Mouse (Mus musculus): ENCODE measurements around the gene Dhx29.

The Dhx29 gene

DNA sequence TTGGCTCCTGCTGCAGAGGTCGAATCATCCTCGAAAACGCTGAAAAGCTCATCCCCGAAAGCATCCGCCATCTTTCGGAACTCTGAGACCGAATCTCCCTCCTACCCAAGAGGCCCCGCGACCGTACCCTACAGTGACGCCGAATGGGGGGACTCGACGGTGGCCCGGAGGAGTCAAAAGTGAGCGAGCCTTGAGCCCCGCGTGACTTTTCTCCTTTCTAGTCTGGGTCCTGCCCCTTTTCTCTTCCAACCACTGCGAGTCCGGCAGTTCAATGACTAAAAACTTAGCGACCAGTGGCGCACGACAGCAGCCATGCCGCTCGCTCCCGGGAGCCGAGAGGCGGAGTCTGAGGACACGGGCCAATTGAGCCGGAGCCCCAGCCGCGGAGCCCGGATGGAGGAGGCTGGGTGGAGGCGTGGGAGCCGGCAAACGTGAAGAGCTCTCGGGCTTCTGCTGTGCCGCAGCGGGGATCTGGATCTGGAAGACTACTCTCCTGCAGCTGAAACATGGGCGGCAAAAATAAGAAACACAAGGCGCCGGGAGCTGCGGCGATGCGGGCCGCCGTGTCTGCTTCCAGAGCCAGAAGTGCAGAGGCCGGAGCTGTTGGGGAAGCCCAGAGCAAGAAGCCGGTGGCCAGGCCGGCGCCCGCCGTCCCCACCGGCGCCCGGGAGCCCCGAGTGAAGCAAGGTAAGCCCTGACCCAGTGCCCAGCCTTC is at the start of gene Dhx29, which contains the start of gene Mtrex:
Gene Dhx29 (plus strand): TSS at position 168 of the 715 bp plus-strand sequence.
Gene Mtrex (minus strand): TSS at position 112 of the 715 bp plus-strand sequence.
- DNase-seq (ENCODE audit: inconsistent age in 2 of 2, low spot score in 1 of 2) = peak; percentile 99 to 100

DNA sequence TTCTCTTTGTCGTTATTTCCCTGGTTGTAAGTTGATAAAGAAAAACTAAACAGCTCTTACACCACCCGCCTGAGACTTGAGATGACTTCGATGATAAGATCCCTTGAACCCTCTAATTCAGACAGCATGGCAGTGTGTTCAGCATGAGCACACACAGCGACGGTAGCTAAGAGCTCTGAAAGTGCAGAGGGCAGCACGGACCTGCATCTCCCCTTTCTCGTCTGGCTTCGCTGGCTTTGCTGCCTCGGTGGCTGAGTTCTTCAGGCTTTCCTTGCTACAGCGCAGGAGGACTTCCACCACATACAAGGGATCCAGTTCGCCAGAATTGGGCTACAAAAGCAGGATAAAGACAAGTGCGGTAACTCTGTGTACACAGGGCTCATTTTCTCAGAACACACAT is 40.0 kb upstream of the Dhx29 start:
- DNase-seq (ENCODE audit: inconsistent age in 2 of 2, low spot score in 1 of 2) = no peak

DNA sequence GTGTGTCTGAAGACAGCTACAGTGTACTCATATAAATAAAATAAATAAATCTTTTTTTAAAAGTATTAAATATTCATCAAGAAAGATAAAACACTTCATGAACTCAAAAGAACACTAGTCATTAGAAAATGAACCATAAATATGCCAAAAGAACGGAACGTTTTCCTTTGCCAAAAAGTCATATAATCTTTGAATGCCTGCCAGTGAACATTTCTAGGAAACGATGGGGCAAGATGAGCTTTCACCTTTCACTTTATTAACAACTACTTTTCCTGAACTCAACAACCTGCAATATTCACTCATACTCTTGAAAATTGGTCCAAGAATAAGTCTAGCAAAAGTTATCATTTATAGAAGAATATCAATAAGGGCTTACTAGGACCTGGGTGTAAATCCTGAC is 25.1 kb upstream of the Dhx29 start:
- DNase-seq (ENCODE audit: inconsistent age in 2 of 2, low spot score in 1 of 2) = peak in 1 of 2 experiments; percentile 72

DNA sequence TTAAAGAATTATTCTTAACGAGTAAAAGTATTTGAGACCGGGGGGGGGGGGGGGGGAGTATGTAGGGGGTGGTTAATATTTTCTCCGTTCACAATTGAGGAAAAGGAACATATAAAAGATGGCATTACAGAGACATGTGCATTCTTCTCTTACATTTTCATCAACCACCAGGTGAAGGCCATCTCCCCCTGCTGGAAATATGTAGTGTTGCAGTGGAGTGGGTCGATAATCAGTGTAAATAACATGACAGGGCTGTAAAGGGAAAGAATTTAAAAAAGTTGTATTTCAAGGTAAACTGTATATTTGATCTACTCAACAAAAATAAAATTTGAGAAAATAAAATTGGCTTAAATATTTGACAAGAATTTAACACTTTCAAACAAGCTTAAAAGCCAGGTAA is 17.6 kb upstream of the Dhx29 start:
- DNase-seq (ENCODE audit: inconsistent age in 2 of 2, low spot score in 1 of 2) = peak; percentile 29 to 80

DNA sequence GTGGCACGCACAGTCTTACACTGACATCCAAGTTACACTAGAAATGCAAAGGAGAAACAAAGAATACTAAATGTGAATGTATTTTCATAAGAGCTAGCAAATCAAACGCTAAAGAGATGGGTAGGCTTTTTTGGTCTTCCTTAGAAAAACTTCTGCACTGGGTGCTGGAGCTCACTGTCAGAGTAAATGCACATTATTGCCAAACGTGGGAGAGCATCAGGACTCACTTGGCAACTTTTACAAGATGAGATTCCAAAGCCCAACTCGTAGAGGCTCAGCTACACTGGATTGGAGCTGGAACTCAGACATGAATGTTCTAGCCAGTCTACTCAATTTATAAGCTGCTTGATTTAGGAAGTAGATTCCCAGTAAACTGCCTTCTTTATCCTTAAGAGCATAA is 16.8 kb upstream of the Dhx29 start:
- no peak for DNase-seq (ENCODE audit: inconsistent age in 2 of 2, low spot score in 1 of 2)

DNA sequence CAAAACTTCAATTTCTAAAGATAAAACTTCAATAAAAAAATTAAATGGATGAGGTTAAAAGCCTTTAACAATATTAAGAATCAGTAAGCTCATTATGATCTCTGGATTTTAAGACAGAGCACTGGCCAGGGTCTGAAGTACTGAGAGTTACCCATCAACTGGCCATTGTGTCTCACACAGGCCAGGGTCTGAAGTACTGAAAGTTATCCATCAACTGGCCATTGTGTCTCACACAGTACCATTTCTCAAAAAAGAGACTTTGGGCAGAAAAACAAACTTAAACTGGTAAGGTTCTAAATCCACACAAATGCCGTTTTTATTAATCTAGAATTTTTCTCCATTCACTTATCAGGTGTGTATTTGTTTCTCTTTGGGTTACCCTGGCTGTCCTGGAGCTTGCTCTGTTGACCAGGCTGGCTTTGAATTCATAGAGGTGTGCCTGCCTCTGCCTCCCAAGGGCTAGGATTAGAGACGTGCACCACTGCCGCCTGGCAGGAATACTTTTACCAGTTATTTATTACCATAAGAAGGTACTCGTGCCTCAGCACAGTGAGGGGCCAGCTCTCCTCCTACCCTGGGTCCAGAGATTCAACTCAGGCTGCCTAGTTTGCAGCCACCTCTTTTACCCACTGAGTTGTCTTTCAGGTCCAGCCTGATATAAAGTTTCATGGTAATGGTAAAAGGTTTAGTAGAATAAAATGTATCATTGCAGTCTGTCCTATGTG is 8.0 kb upstream of the Dhx29 start:
- DNase-seq (ENCODE audit: inconsistent age in 2 of 2, low spot score in 1 of 2) = no peak

DNA sequence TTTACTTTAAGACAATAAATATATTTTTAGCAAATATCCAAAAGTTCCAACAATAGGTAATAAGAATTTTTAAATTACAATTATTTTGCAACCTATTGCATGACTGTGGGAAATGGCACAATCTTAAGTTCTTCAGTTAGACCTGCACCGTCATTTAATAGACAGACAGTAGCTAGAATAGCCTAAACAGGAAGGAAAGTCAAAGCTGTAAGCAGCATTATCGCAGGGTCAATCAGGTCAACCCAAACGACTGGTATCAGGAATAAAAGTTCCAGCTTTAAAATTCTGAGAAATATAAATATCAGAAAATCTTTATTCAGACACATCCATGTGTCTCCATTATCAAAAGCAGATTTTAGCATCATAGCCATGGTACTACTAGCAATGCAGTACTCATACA is 6.3 kb upstream of the Dhx29 start:
- no peak for DNase-seq (ENCODE audit: inconsistent age in 2 of 2, low spot score in 1 of 2)

DNA sequence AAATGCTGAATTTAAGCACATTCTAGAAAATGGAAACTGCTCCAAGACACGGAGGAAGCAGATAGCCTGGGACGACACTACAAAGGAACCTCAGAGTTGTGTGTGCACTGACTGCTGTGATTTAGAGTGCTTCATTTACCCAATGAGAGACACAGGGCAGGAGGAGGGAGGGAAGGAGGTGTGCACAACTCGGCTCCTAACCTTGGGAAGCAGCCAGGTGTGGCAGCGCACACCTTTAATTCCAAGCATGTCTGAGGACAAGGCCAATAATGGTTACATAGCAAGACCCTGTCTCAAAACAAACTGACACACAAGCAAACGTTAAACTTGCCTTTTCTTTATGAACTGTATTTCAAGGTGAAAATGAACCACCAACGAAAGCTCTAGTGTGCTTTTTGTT is 2.0 kb upstream of the Dhx29 start:
- no peak for DNase-seq (ENCODE audit: inconsistent age in 2 of 2, low spot score in 1 of 2)

DNA sequence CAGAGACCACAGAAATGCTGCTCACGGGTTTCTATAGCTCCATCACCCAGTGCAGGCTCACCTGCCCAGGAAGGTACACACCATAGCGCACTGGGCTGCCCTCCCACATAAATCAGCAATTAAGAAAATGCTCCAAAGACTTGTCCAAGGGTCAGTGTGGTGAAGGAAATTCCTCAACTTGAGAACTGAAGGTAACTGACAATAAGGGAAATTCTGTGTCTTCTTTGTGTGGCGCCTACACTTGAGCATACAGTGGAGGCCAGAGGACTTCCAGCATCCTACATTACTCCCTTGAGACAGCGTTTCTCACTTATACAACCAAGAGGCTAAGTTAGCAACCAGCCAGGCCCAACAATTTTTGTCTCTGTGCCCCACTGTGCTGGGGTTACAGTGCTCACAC is 1.3 kb upstream of the Dhx29 start:
- no peak for DNase-seq (ENCODE audit: inconsistent age in 2 of 2, low spot score in 1 of 2)

DNA sequence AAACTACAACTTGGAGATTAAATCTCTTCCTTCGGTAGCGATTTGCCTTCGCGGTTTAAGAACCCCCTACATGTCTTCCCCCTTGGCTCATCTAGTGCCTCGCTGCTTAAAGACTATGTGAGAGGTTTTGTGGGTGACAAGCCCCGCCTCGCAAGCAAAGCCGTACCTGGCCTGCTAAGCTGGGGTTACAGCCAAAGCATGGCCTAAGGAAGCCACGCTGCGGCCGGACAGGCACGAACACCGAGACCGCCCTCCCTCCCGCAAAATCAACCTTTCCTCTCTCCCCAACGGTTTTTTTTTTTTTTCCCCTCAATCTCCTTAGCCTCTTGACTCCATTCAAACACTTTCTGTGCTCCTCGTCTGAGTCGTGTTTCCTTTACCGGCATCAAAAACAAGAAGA is 458 bp upstream of the Dhx29 start:
- DNase-seq (ENCODE audit: inconsistent age in 2 of 2, low spot score in 1 of 2) = peak in 1 of 2 experiments; percentile 46

DNA sequence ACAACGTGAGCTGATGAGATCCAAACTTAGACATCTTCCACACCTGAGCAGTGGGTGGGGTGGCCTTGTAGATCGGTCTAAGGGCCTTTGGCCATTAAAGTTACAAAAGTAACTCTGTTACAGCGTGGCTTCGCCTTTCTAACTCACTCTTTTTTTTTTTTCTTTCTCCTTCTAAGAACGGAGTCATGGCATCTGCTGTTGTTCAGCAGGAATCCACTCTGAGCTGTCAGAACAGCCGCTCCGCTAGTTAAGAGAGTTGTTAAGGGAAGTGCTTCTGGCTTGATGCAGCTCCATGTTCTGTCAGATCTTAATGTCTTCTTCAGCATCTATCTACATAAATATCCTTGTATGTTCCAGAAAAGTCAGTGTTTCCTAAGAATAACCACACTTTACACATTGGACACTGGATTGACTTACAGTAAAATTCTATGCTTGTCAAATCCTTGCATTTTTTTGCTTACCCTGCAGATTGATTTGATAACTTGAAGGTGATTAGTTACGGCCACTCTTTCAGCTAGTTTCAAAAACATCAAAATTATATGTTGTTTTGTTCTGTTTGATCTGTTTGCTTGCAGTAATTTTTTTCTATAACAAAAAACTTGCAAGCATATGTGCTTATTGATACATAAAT is 899 bp downstream of the Dhx29 start:
- DNase-seq (ENCODE audit: inconsistent age in 2 of 2, low spot score in 1 of 2) = no peak

DNA sequence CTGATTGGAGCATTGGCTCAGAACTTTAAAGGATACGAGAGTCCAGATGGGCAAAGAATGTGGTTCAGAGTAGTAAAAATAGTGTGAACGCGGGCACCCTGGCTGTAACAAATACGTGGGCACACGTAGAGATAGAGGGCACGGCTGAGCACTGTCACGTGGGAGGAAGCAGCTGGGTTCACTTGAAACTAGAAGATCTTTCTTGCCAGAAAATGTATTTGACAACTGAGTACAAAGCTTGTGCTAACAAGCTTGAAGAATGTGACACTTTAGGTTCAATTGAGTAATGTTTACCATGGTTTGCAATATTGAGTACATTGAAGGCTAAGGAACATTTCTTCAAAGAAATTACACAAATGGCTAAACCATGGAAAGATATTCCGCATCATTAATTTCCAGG is 10.9 kb downstream of the Dhx29 start:
- no peak for DNase-seq (ENCODE audit: inconsistent age in 2 of 2, low spot score in 1 of 2)

DNA sequence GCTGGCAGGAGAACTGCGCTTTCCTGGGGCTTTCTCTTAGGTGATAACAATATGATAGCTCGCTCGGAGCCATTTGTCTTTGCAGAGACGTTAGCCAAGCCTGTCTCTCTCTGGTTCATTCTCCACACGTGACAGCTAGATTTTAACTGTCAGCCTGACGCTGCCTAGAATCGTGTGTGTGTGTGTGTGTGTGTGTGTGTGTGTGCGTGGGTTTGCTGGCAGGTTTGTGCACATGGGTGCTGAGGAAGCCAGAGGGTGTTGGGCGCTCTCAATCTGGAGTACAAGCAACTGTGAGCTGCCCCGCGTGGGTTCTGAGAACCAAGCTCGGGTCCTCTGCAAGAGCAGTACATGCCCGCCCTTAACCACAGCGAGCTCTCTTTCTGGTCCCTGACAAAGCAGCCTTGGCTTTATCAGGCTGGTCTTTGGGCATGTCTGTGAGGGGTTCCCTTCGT is 14.7 kb downstream of the Dhx29 start:
- no peak for DNase-seq (ENCODE audit: inconsistent age in 2 of 2, low spot score in 1 of 2)

DNA sequence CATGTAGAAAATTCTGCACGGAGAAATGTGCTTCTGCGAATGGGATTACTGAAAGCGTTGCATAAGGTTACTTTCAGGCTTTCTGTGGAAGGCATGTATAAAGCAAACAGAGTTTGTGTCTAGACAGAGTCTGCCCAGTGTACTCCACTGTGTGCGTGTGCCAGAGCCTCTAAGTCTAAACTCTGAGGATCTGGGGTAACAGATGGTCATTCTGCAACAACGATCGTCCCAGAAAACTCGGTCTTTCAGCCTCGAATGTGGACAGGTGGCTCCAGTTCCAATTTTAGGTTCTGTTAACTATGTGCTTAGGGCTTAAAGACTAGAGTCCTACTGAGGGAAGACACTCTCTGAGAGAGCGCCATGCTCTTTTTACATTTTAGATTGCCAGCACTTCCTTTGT is 18.1 kb downstream of the Dhx29 start:
- DNase-seq (ENCODE audit: inconsistent age in 2 of 2, low spot score in 1 of 2) = no peak

DNA sequence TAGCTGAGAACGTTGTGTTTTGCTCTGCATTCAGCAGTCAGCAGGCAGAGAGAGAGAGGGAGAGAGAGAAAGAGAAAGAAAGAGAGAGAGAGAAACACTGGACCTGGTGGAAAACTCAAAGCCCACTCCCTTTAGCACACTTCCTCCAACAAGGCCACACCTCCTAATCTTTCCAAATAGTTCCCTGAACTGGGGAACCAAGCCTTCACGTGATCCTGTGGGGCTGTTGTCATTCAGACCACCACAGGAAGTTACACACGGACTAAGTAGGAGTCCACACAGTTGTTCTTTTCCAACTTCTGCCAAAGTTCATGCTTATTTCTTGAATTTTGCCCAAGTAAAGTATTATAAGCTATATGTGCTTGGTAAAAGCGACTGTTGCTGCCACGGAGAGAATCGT is 18.6 kb downstream of the Dhx29 start:
- DNase-seq (ENCODE audit: inconsistent age in 2 of 2, low spot score in 1 of 2) = no peak

DNA sequence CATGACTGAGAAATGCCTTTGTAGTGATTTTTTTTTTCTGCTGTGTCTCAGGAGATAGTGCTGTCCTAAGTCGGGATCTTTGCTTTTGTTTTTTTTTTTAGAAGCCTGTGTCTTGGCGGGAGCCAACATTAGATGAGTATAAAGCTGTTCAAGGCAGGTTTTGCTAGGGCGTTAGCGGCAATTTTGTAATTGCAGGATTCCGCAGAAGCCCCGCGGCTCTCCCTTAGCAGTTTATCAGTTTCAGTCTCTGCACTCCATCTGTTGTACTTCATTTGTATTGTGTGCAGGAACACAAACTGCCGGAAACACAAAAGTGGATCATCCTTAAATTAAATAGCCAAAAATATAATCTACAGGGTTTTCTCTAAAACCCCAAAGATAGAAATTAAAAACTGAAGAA is 26.8 kb downstream of the Dhx29 start:
- no peak for DNase-seq (ENCODE audit: inconsistent age in 2 of 2, low spot score in 1 of 2)

DNA sequence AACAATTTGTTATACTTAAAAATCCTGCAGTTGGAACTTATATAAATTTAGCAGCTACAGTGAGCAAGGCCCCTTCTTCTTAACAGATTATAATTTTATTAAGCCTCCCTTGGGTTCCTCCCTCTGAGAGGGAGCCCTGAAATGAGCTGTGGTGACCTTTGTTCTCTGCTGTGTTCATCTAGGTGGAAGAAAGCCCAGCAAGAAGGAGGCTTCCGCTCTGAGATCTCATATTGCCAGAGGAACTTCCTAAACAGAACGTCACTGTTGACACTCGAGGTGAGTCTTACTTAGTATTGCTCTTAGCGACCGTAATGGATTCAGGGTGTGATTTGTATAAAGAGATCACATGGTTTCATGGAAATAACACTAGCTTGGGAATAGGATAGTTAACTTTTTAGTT is 35.8 kb downstream of the Dhx29 start:
- DNase-seq (ENCODE audit: inconsistent age in 2 of 2, low spot score in 1 of 2) = no peak

DNA sequence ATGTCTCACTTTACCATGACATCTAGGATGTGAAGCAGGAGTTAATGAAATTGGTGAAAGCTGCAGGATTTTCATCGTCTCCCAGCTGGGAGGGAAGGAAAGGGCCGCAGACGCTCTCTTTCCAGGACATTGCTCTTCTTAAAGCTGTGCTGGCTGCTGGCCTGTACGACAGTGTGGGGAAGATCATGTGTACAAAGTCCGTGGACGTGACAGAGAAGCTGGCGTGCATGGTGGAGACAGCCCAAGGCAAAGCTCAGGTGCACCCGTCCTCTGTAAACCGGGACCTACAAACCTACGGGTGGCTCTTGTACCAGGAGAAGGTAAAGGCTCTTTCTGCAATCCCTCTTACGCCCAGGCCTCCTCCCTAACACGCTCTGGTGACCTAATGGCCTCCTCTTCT is 37.2 kb downstream of the Dhx29 start:
- no peak for DNase-seq (ENCODE audit: inconsistent age in 2 of 2, low spot score in 1 of 2)

DNA sequence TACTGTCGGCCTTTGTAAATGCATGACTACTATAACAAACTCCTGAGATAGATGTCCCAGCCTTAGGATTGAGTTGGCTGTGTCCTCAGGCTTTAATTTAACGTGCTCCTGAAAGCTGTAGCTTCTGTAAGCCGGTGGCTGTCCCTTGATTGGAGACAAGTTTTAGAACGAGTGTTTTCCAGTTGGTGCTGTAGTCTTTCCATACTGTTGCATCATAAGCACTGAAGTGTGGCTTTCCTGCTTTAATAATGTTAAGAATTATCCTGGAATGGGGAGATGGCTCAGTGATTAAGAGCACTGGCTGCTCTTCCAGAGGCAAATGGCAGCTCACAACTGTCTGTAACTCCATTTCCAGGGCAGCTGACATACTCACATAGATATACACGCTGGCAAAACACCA is 40.0 kb downstream of the Dhx29 start:
- DNase-seq (ENCODE audit: inconsistent age in 2 of 2, low spot score in 1 of 2) = no peak

DNA sequence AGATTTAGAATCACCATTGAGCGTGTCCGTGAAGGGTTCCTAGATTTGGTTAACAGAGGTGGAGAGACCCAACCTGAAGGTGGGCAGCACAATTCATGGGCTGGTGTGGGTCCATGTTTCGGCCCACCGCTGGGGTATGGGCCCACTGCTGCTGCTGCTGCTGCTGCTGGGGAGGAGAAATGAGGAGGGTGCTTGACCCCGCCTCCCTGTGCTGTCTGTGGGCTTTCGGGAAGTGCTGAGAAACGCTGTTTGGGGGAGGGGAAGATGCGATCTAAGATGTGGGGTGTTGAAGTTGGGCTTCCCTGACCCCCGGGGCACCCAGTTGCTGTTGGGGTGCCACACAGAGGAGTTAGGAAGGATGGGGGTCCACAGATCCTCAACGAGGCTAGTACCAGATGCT is 49.5 kb downstream of the Dhx29 start:
- no peak for DNase-seq (ENCODE audit: inconsistent age in 2 of 2, low spot score in 1 of 2)

DNA sequence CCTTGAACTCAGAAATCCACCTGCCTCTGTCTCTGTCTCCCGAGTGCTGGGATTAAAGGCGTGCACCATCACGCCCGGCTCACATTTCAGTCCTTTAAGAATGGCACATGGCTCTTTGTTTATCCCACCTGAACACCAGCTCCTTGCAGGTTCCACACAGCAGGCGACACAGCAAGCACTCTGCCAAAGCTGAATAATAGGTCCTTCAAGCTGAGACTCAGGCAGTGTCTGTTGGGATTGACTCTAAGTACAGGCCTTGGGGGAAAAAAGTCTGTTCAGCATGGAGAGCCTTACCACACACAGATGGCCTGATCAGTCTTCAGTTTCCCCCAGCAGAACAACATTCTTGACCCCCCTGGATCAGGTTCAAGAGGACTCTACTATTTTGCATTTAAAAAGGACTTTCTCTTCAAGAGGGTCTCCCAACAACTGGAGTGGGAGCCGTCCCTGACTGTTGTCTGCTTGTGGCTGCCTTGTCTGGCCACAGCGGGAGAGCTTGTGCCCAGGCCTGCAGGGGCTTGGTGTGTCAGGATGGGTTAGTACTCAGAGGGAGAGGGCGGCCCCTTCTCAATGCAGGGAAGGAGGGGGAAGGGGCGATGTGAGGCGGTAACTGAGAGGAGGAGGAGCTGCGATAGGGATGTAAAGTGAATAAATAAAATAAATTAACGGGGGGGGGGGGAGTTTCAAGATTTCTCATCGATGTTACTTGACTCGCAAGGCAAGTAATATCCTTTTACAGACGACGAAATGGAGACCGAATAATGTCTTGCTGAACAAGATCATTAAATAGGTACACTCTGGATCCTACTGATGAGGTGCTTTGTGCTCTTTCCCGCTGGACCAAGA is 58.6 kb downstream of the Dhx29 start:
- DNase-seq (ENCODE audit: inconsistent age in 2 of 2, low spot score in 1 of 2) = no peak

Data from adrenal gland, adult (tissue).